Mouse (Mus musculus): ENCODE results near the gene Kbtbd7.
"Not testable (repeated sequence)": the region's sequence is repeated elsewhere in the genome, so short reads cannot be mapped to it uniquely, and the experiment has no call there.

Kbtbd7 gene

DNA sequence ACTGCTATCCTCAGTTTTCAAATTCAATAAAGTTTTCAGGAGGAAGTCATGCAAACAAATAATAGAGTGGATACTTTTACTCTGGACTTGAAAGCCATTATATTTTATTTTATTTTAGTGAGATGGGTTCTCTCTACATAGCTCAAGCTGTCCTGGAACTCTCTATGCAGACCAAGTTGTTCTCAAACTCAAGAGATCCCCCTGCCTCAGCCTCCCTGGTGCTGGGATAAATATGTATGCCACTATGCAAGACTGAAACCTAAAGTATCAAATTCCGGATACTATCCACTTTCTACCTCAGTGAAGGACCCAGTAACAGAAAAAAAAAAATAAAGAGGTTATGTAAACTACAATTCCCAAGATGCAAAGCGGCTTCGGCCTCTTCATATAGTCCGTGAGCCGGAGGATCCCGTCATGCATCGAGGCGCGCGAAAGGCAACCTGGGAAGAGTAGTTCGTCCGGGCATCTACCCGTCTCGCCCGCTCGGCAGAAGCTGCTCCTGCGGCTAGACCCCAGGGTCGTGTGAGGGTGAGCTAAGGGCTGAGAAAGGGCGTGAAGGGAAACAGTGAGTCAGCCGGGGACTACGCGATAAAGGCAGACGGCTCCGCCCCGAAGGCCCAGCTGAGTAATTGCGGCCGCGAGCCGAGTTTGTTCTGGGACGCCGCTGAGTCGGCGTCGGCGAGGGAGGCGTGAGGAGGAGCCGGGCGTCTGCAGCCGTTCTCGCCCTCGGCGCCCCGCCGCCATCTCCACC lies at the start of gene Kbtbd7:
TSS of gene Kbtbd7 (plus strand) at position 533 of the 751 bp plus-strand sequence.
- peak; percentile 91 for DNase-seq

DNA sequence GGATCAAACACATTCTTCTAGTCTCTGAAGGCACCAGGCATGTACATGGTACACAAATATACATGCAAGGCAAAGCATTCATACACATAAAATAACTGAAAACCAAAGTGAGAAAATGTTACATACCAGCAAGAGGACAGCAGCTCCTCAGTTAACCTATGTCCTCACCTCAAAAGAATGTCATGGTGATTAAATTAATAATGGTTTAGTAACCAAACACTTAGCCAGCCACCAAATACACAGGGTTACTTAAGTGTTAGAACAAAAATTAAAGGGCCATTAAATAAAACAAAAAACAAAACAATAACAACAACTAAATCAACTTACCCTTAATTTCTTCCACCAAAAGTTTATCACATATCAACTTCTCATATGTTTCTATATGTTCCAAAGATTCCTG lies 49.3 kb upstream of the Kbtbd7 start:
- DNase-seq: no peak

DNA sequence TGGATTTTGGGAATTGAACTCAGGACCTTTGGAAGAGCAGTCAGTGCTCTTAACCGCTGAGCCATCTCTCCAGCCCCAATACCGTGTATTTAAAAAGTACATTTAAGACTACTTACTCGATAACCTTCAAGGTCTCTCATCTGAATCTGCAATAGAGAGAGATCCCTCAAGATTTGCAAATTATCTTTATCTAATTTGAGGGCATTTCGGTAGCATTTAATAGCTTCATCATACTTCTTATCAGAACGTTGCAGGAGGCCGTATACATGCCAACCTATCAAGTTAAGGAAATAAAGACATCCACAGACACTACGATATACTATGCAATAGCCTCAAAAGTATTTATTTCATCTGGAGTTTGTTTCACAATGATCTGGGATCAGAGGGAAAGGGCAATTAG lies 43.2 kb upstream of the Kbtbd7 start:
- DNase-seq: no peak

DNA sequence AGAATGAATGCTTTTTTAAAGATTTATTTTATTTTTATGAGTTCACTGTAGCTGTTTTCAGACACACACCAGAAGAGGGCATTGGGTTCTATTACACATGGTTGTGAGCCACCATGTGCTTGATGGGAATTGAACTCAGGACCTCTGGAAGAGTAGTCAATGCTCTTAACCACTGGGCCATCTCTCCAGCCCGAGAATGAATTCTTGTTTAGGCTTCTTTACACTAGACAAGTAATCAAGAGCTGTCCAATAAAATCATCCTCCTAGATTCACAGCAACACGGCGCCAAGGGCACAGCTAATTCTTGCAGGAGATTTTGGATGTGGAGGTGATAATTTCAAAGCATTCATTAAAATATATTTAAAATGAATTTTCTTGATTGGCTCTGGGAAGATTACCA lies 38.0 kb upstream of the Kbtbd7 start:
- DNase-seq: no peak

DNA sequence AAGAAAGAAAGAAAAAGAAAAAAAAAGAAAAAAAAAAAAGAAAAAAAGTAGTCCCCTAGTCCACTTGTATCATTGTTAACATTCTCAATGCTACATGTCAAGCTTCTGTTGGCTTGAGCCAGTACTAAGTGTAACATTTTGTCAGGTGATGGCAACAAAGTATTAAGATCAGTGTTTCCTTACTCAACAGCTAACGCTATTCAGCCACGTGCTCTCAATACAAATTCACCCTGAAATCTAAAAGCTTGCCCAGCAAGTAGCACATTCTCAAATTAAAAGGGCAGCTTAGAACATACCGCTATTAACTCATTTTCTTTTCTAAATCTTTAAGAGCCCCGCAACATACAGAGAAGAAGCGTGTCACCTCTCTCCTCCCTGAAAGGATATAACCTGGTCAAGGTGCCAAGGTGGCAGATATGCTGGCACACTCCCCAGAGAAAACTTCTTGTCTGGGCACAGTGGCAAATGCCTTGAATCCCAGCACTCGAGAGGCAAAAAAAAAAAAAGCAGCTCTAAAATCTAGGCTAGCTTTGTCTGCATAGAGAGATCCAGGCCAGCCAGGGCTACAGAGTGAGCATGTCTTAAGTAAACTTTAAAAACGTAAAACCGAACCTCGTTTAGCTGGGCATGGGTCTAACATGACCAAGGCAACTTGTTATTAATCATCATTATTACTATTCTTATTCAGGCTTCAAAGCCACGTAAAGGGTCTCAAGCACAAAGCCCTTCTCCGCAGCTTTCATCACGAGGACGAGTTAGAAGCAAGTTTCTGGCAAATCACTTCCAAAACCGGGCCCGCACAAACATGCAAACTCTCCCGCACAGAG lies 36.7 kb upstream of the Kbtbd7 start:
- no peak for DNase-seq

DNA sequence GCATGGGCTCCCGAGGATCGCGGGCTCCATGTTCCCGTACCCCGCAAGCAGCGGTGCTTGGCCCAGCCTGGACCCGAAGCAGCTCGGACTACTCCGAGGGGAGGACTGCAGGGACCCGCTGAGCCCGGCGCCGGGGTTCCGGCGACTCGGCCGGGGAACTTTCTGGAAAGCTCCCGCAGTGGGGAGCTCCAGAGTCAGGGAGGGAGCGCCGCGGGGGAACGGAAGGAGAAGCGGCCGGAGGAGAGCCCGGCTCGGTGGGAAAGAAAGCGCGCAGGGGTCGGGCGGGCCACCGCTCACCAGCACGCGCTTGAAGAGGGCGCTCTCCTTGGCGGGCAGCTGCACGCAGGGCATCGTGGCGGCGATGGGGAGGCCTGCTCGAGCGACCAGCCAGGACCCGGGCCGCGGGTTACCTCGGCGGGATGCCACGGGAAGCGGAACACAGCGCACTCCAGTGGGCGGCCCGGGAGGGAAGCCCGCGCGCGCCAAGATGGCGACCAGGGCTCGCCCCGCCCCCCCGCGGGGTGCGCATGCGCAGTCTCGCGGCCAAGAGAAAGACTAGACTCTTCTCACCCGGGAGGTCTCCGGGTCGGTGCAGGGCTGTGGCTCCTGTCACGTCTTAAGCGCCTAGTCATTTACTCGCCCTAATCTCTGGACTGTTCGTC lies 35.9 kb upstream of the Kbtbd7 start, which contains the start of gene Naa16:
TSS of gene Naa16 (minus strand) at position 514 of the 662 bp plus-strand sequence.
- DNase-seq: peak; percentile 95

DNA sequence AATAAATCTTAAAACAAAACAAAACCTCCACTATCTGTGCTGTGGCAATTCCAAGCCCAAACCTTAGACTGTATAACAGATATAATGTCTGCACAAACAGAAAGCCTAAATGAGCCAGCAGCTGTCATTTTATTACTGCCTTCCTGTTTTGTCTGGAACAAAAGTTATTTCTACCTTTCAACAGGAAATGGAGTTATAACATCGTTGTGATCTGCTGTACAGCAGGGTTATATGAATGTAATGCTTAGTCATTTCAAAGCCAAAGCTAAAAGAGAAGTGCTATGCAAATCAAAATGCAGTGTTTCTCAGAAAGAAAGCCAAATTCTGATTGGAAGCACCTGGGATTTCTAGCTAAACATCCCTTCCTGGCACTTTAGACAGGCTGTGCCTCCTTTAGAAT lies 33.0 kb upstream of the Kbtbd7 start:
- no peak for DNase-seq

DNA sequence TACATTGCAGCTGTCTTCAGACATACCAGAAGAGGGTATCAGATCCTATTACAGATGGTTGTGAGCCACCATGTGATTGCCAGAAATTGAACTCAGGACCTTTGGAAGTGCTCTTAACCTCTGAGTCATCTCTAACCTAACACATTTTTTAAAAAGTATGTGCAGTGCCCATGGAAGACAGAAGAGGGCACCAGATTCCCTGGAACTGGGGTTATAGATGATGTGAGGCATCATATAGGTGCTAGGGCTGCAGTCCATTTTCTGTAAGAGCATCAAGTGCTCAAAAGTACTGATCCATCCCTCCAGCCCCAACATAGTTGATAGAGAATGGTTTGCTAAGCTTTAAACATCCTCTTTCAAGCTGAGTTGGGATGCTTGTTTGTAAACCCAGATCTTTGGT lies 31.7 kb upstream of the Kbtbd7 start:
- no peak for DNase-seq

DNA sequence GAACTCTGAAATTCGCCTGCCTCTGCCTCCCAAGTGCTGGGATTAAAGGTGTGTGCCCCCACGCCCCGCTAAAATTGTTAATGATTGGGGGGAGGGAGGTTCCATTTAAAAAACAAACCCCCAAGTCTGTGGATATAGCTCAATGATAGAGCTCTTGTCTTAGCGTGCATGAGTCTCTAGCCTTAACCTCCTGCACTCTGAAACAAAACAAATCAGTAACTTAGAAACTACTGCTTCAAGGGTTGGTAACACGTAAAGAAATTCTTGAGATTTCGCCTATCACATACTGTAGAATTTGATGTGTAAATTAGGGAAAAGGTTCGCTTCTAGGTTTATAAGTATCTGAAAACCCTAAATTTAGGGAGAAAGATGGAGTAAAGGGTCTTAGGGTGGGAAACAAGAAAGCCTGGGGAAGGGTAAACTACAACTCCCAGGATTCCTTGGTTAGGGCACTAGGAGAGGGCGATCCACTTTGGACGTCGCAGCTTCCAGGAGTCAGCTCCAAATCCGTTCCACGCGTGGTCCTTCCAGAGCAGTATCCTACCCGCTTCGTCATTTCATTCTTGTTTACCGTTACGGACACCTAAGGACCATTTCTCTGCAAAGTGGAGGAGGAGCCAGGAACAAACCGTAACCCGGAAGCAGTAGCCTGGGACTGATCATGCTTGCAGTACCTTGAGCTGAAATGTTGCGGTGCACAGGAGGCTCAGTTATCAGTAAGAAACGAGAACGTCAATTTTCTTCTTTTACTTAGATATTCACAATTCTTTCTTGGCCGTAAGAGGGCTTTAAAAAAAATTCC lies 28.8 kb upstream of the Kbtbd7 start, which contains the start of gene Mtrf1:
TSS of gene Mtrf1 (plus strand) at position 452 of the 802 bp plus-strand sequence.
- DNase-seq: peak; percentile 51

DNA sequence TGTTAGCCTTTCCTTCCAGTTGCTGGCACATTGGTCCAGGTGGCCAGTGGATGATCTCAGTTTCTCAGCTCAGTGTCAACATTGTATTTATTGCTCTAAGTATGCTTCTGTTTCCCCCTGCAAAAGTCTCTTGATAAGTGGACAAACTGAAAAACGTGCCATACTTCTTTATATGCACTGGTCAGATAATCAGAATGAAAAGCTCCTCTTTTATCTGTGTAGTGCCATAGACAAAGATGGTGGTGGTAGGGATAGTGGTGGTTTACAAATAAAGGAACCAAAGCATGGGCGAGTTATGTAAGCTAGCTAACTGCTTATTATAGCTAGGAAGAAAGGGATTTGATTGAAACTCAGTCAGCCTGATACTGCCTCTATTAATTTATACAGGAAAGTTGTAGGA lies 18.7 kb upstream of the Kbtbd7 start:
- no peak for DNase-seq

DNA sequence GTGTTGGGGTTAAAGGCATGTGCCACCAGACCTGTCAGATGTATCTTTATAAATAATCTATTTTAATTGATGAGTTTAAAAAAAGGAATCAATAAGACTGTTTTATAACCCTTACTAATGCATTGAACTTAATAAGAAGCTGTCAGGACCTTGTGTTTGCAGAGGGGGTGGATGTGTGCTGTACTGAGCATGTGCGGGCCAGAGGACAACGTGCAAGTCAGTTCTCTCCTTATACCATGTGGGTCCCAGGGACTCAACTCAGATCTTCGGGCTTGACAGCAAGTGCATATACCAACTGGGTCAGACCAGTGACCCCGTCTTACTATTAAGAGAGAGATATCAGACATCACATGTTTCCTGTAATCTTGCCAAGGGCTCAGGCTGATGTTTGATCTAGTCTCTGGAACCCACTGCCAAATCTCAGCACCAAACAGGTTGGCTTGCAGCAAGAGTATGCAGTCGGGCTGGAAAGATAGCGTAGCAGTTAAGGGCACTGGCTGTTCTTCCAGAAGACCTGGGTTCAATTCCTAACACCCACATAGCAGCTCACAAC lies 17.0 kb upstream of the Kbtbd7 start:
- no peak for DNase-seq

DNA sequence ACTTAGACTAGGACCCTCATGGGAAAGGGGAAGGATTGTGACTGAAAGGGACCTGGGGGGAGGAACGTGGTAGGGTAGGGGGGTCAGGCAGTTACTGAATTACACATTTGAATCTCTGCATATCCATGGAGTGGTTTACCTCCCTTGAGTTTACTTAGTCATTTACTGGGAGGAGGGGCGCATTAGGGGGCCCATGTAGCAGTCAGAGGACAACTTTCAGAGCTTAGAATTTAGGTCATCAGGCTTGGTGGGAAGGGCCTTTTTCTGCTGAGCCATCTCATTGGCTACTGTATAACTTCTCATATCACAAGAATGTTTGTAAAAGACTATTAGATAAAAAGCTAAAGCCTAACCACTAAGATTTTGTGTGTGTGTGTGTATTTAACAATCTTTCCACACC lies 15.6 kb upstream of the Kbtbd7 start:
- no peak for DNase-seq

DNA sequence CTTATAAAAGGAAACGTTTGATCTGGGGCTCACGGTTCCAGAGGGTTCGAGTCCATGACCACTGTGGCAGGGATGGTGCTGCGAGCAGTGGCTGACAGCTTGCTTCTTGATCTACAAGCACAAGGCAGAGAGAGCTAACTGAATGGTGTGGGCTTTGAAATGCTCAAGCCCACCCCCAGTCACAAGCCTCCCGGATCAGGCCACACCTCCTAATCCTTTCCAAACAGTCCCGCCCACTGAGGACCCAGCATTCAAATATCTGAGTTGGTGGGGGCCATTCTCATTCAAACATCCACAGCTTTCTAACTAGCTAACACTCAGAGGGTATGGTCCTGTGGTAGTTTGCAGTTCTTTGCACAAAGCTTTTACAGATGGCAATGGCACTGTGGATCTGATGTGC lies 13.2 kb upstream of the Kbtbd7 start:
- DNase-seq: no peak

DNA sequence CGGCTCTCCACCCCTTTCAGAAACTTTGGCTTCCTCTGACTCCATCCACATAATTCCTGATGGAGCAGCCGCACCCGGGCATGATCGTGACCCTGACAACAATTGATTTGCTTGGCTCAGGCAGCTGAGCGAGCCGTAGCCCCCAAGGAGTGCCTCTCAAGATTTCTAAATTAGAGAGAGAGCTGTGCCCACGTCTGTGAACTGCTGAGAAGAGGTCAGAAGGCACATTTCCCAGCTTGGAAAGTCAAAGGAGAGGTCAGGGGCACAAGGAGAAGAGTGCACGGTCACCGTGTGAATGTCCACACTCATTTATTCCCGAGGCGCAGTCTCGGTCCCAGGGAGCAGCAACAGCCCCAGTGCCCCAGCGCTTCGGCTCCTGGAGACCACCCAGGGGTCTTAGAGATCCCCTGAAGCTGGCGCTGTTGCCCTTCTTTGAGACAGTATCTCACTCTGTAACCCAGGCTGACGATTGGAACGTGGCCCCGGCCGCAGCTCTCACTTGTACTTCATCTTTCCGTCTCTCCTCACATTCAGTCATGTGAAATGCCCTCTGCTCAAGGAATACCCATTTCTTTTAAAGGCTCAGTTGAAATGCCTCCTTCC lies 6.1 kb upstream of the Kbtbd7 start:
- no peak for DNase-seq

DNA sequence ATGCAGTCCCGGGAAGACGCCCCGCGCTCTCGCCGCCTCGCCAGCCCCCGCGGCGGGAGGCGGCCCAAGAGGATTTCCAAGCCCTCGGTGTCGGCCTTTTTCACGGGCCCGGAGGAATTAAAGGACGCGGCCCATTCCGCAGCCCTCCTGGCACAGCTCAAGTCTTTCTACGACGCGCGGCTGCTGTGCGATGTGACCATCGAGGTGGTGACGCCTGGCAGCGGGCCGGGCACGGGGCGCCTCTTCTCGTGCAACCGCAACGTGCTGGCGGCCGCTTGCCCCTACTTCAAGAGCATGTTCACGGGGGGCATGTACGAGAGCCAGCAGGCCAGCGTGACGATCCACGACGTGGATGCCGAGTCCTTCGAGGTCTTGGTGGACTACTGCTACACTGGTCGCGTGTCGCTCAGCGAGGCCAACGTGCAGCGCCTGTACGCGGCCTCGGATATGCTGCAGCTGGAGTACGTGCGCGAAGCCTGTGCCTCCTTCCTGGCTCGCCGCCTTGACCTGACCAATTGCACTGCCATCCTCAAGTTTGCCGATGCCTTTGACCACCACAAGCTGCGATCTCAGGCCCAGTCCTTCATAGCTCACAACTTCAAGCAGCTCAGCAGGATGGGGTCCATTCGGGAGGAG lies 537 bp downstream of the Kbtbd7 start:
- DNase-seq: not testable (repeated sequence)

DNA sequence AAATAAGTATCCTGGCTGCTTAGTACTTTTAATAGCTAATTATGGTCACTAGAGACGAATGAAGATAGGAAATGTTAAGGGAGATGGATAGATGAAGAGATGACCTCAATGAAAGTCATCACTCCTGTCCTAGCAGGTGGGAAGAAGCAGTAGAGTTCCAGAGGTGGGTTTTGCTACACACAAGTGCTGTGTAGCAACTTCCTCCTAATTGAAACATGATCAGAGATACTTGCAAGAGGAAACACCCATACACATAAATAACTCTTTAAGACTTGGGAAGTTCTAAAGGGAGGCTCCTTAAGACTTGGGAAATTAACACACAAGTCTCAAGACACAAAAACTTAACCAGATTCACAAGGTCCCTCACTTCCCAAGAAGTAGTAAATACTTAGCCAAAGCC lies 7.8 kb downstream of the Kbtbd7 start:
- DNase-seq: no peak

DNA sequence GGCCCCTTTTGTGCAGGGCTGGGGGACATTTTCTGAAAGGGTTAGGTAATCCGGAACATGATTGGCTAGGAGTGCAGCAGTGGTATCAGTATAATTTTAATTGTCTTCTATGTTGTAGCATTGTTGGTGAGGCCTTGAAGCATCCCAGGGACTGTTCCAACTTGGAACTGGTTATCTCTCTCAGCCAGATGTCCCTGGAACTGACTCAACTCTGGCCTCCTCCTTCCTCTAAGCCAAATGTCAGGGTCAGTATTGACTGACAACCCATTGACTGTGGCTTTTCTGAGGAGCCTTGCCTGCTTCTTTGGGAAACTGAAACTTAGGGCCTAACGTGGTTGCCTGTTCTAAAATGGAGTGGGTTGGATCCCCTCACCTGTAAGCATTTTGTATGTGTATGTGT lies 14.3 kb downstream of the Kbtbd7 start:
- no peak for DNase-seq

DNA sequence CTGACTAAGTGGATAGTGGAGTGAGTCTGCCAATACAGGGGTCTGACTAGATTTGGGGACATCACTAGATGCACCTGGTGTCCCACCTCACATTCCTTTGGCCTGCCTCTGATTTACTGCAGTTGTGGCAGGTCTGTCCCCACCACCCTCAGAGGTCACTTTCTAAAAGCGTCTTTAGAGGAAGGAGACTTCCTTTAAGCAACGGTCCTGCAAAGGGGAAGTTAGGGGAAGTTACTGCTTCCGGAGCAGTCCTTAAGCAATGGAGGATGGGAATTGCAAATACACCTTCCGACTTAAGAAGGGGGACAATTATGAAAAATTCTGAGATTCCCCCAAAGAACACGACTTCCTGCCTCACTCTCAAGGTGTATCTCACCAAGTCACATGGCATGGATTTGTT lies 15.1 kb downstream of the Kbtbd7 start:
- no peak for DNase-seq

DNA sequence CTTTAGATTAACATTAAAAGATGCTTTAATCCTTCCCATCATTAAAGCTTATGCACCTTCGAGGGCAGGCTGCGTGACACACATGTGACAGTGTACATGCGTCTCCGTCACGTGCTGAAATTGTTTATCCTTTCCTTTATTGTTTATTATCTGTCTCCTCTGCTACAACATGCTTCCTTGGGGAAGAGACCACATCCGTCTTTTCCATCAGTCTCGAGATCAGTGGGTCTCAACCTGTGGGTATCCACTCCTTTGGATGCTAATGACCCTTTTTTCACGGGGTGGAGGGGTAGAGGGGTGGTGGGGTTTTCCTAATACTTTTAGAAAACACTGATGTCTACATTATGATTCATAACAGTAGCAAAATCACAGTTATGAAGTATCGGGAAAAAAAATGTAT lies 18.3 kb downstream of the Kbtbd7 start:
- DNase-seq: no peak

DNA sequence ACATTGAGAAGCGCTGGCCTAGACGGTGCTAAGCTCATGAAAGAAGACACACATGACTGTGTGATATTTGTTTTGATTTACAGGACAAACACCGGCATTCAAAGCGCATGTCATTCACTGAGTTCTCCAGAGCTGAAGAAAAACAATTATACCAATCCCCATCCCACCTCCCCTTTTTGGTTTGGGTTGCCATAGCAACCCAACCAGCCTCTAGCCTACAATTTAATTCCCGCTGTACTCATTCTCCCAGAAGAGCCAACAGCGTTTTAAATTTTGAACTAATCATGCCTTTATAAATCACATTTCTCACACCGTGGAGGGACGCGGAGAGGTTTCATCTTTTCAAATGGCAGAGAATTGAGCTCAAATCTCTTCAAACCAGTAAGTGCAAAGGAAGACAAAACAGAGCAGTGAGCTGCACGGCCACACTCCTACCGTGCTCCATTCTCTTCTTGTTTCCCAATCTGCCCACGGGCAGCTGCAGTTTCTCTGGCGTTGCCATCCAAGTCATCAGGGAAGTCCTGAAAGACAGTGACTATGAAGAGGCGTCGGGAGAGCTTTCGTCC lies 18.8 kb downstream of the Kbtbd7 start:
- DNase-seq: peak; percentile 12
